Mouse (Mus musculus): ENCODE results near the gene Prkar1b. TPM values are rescaled to one million over a fixed set of nuclear protein-coding genes. Genes with fewer than 3 reads are reported as not detected.
A peak's percentile ranks its signal among the peaks of the same experiment; 100 is the strongest.

Prkar1b gene
- polyA plus RNA-seq, 1 experiment = 9.4 TPM

DNA sequence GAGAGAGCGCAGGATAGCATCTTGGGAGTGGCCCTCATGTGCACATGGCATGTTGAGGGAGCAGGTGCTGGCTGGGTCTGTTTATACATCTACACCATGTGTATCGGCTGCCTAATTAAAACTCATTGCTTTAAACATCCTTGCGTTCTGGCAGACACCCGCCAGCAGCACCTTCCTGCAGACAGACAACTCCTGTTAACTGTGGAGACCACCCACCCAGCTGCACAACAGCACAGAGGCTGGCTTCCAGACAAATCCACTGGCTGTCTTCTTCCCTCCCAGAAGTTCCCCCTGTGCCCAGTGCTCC, 71.7 kb downstream of the Prkar1b start:
- DNase-seq (ENCODE audit: low read depth in 1 of 2, low spot score in 2 of 2) = no peak
- Histone ChIP-seq H3K27me3 (ENCODE audit: control insufficient read depth, insufficient read depth, low read length) (no peaks in the 10 kb centered on the region), H3K4me3 (ENCODE audit: extremely low read depth, insufficient read depth, insufficient read length) (no peak overlapping the region), H3K27ac (ENCODE audit: insufficient read depth, low read length) (no peak overlapping the region), H3K36me3 (ENCODE audit: control insufficient read depth, insufficient read depth, low read length) (no peaks in the 10 kb centered on the region), H3K4me1 (ENCODE audit: control insufficient read depth, insufficient read depth, insufficient read length) (no peaks in the 10 kb centered on the region)
- WGBS = 93% methylated on average over 4 of the region's 4 CpGs
- TF ChIP-seq POLR2A (IDR thresholded peaks at IDR 0.05; ENCODE audit: low read depth, low read length) (no peak), CTCF (IDR thresholded peaks at IDR 0.05; ENCODE audit: extremely low read depth, insufficient read depth, insufficient read length, insufficient replicate concordance) (no peak)

DNA sequence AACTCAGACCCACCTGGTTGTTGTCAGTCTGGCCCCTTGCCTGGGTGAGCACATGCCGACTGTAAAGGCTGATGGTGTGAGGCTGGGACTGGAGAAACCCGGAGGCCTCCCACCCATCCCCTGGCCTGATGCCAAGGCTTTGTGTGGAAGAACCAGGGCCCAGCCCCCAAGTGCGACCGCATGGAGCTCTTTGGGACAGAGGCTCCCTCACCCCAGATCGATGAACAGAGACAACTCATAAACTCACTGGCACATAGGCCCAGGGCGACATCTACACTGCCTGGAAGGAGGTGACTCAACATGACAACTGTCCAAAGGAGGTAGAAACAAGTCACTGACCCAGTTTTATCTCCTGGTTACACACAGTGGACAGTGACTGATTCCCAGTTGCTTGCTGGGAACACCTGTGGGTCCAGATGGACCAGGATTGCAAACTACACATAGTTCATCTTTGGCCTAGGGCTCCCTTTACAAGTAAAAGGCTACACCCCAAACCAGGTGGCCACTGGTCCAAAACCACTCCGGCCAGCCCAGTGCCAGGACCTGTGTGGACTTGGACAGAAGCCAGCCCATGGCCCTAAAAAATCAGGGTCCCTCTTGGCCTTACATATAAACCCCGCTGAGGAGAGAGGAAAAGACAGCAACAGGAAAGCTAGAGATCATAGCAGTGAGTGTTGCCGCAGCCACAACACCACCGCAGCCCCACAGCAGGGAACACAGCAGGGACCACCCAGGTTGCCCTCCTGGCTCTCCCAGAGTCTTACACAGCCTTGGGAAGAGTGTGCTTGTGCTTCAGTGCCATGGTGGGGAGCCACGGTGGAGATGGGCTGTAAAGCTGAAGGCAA, 72.3 kb downstream of the Prkar1b start:
- no peak for DNase-seq (ENCODE audit: low read depth in 1 of 2, low spot score in 2 of 2)
- 92% methylated on average over 11 of the region's 11 CpGs for WGBS
- H3K36me3 ChIP-seq (ENCODE audit: control insufficient read depth, insufficient read depth, low read length) = no peaks in the 10 kb centered on the region
- TF ChIP-seq CTCF (IDR thresholded peaks at IDR 0.05; ENCODE audit: extremely low read depth, insufficient read depth, insufficient read length, insufficient replicate concordance) (no peak), POLR2A (IDR thresholded peaks at IDR 0.05; ENCODE audit: low read depth, low read length) (no peak)
- H3K27ac ChIP-seq (ENCODE audit: insufficient read depth, low read length) = no peak overlapping the region
- no peak overlapping the region for H3K4me3 ChIP-seq (ENCODE audit: extremely low read depth, insufficient read depth, insufficient read length)
- no peaks in the 10 kb centered on the region for H3K27me3 ChIP-seq (ENCODE audit: control insufficient read depth, insufficient read depth, low read length)
- H3K4me1 ChIP-seq (ENCODE audit: control insufficient read depth, insufficient read depth, insufficient read length) = no peaks in the 10 kb centered on the region

DNA sequence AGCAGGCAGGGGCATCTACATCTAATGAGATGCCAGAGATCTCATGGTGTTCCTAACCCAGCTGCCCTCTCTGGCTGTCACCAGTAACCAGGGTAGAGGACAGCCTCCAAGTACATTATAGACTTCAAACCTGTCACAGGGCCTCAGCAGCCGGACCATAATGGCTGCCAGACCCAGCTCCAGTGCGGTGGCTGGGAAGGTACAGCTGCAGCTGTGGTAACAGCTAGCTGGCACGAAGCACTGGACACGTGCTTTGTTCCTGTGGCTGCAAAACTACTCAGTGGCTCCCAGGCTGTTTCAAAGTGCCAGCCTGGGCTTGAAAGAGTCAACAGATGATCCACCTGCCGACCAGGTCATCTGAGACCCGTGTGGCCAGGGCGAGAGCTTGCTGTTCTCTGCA, 73.4 kb downstream of the Prkar1b start:
- WGBS = 86% methylated on average over 7 of the region's 7 CpGs
- Histone ChIP-seq H3K4me1 (ENCODE audit: control insufficient read depth, insufficient read depth, insufficient read length) (no peaks in the 10 kb centered on the region), H3K27me3 (ENCODE audit: control insufficient read depth, insufficient read depth, low read length) (no peaks in the 10 kb centered on the region), H3K36me3 (ENCODE audit: control insufficient read depth, insufficient read depth, low read length) (no peaks in the 10 kb centered on the region), H3K27ac (ENCODE audit: insufficient read depth, low read length) (no peak overlapping the region), H3K4me3 (ENCODE audit: extremely low read depth, insufficient read depth, insufficient read length) (no peak overlapping the region)
- TF ChIP-seq CTCF (IDR thresholded peaks at IDR 0.05; ENCODE audit: extremely low read depth, insufficient read depth, insufficient read length, insufficient replicate concordance) (no peak), POLR2A (IDR thresholded peaks at IDR 0.05; ENCODE audit: low read depth, low read length) (no peak)
- no peak for DNase-seq (ENCODE audit: low read depth in 1 of 2, low spot score in 2 of 2)

DNA sequence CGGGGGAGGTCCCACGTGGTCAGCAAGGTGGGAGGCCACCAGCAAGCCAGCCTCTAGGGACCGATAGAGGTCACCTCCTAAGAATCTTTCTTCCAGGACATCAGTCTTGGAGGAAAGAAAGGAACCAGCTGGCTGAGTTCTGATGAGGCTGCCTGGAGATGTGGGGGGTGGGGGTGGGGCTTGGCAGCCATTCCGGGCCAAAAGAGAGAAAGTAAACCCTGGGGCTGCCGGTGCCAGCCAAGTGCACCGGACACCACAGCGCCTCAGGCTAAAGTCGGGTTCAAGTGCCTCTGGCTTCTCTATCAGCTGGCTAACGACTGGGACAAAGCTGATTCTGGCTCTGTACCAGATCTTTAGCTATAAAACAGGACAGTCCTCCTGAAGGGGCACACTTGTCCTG, 74.0 kb downstream of the Prkar1b start:
- H3K4me3 ChIP-seq (ENCODE audit: extremely low read depth, insufficient read depth, insufficient read length) = no peak overlapping the region
- no peaks in the 10 kb centered on the region for H3K36me3 ChIP-seq (ENCODE audit: control insufficient read depth, insufficient read depth, low read length)
- DNase-seq (ENCODE audit: low read depth in 1 of 2, low spot score in 2 of 2) = no peak
- no peak overlapping the region for H3K27ac ChIP-seq (ENCODE audit: insufficient read depth, low read length)
- TF ChIP-seq CTCF (IDR thresholded peaks at IDR 0.05; ENCODE audit: extremely low read depth, insufficient read depth, insufficient read length, insufficient replicate concordance) = no peak
- no peak for TF ChIP-seq POLR2A (IDR thresholded peaks at IDR 0.05; ENCODE audit: low read depth, low read length)
- no peaks in the 10 kb centered on the region for H3K27me3 ChIP-seq (ENCODE audit: control insufficient read depth, insufficient read depth, low read length)
- no peaks in the 10 kb centered on the region for H3K4me1 ChIP-seq (ENCODE audit: control insufficient read depth, insufficient read depth, insufficient read length)
- WGBS = 48% methylated on average over 9 of the region's 9 CpGs

DNA sequence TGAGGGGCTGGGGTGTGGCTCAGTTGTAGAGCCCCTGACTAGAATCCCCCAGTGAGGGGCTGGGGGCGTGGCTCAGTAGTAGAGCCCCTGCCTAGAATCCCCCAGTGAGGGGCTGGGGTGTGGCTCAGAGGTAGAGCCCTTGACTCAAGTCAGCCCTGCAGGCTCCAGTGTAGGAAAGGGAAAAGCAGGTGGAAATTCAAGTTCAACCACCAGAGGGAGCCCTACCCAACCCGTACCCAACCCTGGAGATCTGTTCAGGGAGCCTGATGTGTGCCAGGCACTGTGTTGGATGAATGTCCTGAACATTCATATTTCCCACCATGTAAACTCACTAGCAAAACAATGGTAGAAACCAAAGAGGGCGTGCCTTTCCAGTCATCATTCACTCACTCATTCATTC, 74.7 kb downstream of the Prkar1b start:
- peak; percentile 27 to 53 for DNase-seq (ENCODE audit: low read depth in 1 of 2, low spot score in 2 of 2)
- Histone ChIP-seq H3K27me3 (ENCODE audit: control insufficient read depth, insufficient read depth, low read length) (no peaks in the 10 kb centered on the region), H3K4me3 (ENCODE audit: extremely low read depth, insufficient read depth, insufficient read length) (no peak overlapping the region), H3K27ac (ENCODE audit: insufficient read depth, low read length) (no peak overlapping the region), H3K36me3 (ENCODE audit: control insufficient read depth, insufficient read depth, low read length) (no peaks in the 10 kb centered on the region), H3K4me1 (ENCODE audit: control insufficient read depth, insufficient read depth, insufficient read length) (no peaks in the 10 kb centered on the region)
- TF ChIP-seq POLR2A (IDR thresholded peaks at IDR 0.05; ENCODE audit: low read depth, low read length) (no peak), CTCF (IDR thresholded peaks at IDR 0.05; ENCODE audit: extremely low read depth, insufficient read depth, insufficient read length, insufficient replicate concordance) (peak; percentile 51; the same call in 1 of the 2 replicates)
- WGBS = 23% methylated on average over 3 of the region's 3 CpGs

DNA sequence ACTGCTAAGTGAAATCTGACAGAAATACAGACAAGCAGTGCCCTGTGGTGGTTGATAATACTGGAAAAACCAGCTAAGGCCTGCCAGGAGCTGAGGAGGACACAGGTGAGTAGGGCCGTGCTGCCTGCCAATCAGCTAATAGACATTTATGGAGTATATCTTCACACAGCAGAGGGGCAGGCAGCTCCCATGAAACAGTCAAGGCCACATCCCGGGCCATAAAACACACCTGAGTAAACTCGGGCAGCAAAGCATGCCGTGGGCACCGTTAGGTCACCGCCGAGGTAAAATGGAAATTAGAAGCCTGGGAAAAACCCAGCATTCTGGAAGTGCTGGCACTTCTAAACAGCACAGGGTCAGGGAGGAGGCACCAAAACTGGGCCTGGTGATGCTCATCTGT, 75.8 kb downstream of the Prkar1b start:
- no peak for TF ChIP-seq CTCF (IDR thresholded peaks at IDR 0.05; ENCODE audit: extremely low read depth, insufficient read depth, insufficient read length, insufficient replicate concordance)
- no peak for TF ChIP-seq POLR2A (IDR thresholded peaks at IDR 0.05; ENCODE audit: low read depth, low read length)
- no peak overlapping the region for H3K4me3 ChIP-seq (ENCODE audit: extremely low read depth, insufficient read depth, insufficient read length)
- no peak for DNase-seq (ENCODE audit: low read depth in 1 of 2, low spot score in 2 of 2)
- WGBS = 90% methylated on average over 7 of the region's 7 CpGs
- no peak overlapping the region for H3K27ac ChIP-seq (ENCODE audit: insufficient read depth, low read length)
- H3K4me1 ChIP-seq (ENCODE audit: control insufficient read depth, insufficient read depth, insufficient read length) = no peaks in the 10 kb centered on the region
- H3K27me3 ChIP-seq (ENCODE audit: control insufficient read depth, insufficient read depth, low read length) = no peaks in the 10 kb centered on the region
- no peaks in the 10 kb centered on the region for H3K36me3 ChIP-seq (ENCODE audit: control insufficient read depth, insufficient read depth, low read length)

DNA sequence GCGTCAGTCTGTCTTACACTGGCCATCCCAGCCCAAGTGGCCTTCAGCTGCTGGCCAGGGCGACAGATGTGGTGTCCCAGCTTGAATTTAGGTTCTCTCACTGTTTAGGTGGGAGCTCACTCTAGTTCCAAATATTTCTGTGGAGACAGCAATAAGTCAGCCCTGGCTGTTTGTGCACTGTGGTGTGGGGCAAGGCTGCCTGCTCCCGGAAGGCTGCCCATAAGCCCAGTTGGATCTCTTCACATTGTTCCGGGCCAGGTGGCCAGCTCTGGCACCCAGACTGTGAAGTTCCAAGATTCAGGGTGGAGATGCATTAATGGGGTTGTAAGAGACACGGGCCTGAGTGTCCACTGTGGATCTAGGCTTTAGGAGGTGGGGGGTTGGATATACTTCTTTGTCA, 76.9 kb downstream of the Prkar1b start:
- Histone ChIP-seq H3K4me1 (ENCODE audit: control insufficient read depth, insufficient read depth, insufficient read length) (no peaks in the 10 kb centered on the region), H3K27me3 (ENCODE audit: control insufficient read depth, insufficient read depth, low read length) (no peaks in the 10 kb centered on the region), H3K36me3 (ENCODE audit: control insufficient read depth, insufficient read depth, low read length) (no peaks in the 10 kb centered on the region), H3K4me3 (ENCODE audit: extremely low read depth, insufficient read depth, insufficient read length) (no peak overlapping the region), H3K27ac (ENCODE audit: insufficient read depth, low read length) (no peak overlapping the region)
- TF ChIP-seq CTCF (IDR thresholded peaks at IDR 0.05; ENCODE audit: extremely low read depth, insufficient read depth, insufficient read length, insufficient replicate concordance) = no peak
- TF ChIP-seq POLR2A (IDR thresholded peaks at IDR 0.05; ENCODE audit: low read depth, low read length) = no peak
- WGBS = 87% methylated on average over 5 of the region's 5 CpGs
- no peak for DNase-seq (ENCODE audit: low read depth in 1 of 2, low spot score in 2 of 2)

All from spleen, adult 2 months (tissue).